Mouse (Mus musculus) megakaryocyte progenitor cell, adult 5-6 weeks (primary cell): ENCODE measurements around the gene Mmd. TPM values are rescaled to one million over a fixed set of nuclear protein-coding genes. Genes with fewer than 3 reads are reported as not detected.

Experiments used
- ATAC-seq: replicated peaks from 2 replicates; pipeline ENCODE4 v1.8.0; 2016; ENCODE audit warnings: mild to moderate bottlenecking, moderate TSS enrichment, inconsistent platforms; ENCODE audit not compliant: poor library complexity
- total RNA-seq, 2 experiments: library from RNA; stranded (forward) in 1 of 2; stranded (reverse) in 1 of 2; fragments of 157-497, 149-512 nt in 1 of 2; fragments of 200-1000 nt in 1 of 2; gene quantifications; 2 replicates each; pipeline versions ENCODE4 v1.2.3 to v1.2.4; 2015 to 2017

Mmd gene
- total RNA-seq (2015) (19.0 and 20.5 TPM in 2 replicates), total RNA-seq (2017) (16.0 and 17.7 TPM in 2 replicates)

- peak; percentile 89 for ATAC-seq
Observed at GRCm38 (mm10) chr11:90249025-90249650, at the start of gene Mmd. Mmd (plus strand) TSS chr11:90249456.

- 0 out of 2 replicates have a peak, but pooled peaks have one; percentile 54 for ATAC-seq
Observed at GRCm38 (mm10) chr11:90200826-90201225, 48.4 kb upstream of the Mmd start.

- no peak for ATAC-seq
Observed at GRCm38 (mm10) chr11:90214246-90214645, 35.0 kb upstream of the Mmd start.

GRCm38 (mm10) chr11:90220022-90220645 lies 29.1 kb upstream of the Mmd start:
- ATAC-seq: peak; percentile 53

GRCm38 (mm10) chr11:90220750-90221149 lies 28.5 kb upstream of the Mmd start:
- ATAC-seq: no peak

- peak; percentile 88 for ATAC-seq
Observed at GRCm38 (mm10) chr11:90224914-90225470, 24.3 kb upstream of the Mmd start.

GRCm38 (mm10) chr11:90227000-90227922 lies 22.0 kb upstream of the Mmd start:
- ATAC-seq: no peak; the same call in 1 of the 2 replicates

- no peak for ATAC-seq
Observed at GRCm38 (mm10) chr11:90228251-90228949, 20.9 kb upstream of the Mmd start.

- no peak for ATAC-seq
Observed at GRCm38 (mm10) chr11:90229800-90230199, 19.5 kb upstream of the Mmd start.

GRCm38 (mm10) chr11:90230671-90231070 lies 18.6 kb upstream of the Mmd start:
- ATAC-seq: no peak

GRCm38 (mm10) chr11:90231631-90232030 lies 17.6 kb upstream of the Mmd start:
- peak; percentile 52 for ATAC-seq

GRCm38 (mm10) chr11:90232685-90233084 lies 16.6 kb upstream of the Mmd start:
- no peak for ATAC-seq

GRCm38 (mm10) chr11:90235221-90235620 lies 14.0 kb upstream of the Mmd start:
- ATAC-seq: peak; percentile 65

GRCm38 (mm10) chr11:90237616-90238015 lies 11.6 kb upstream of the Mmd start:
- ATAC-seq: no peak

- no peak for ATAC-seq
Observed at GRCm38 (mm10) chr11:90238657-90239056, 10.6 kb upstream of the Mmd start.

GRCm38 (mm10) chr11:90240652-90241330 lies 8.5 kb upstream of the Mmd start:
- peak; percentile 66 for ATAC-seq

GRCm38 (mm10) chr11:90241874-90242273 lies 7.4 kb upstream of the Mmd start:
- peak; percentile 53 for ATAC-seq

- ATAC-seq: no peak
Observed at GRCm38 (mm10) chr11:90243300-90243699, 6.0 kb upstream of the Mmd start.

- ATAC-seq: no peak
Observed at GRCm38 (mm10) chr11:90245630-90246029, 3.6 kb upstream of the Mmd start.

- ATAC-seq: no peak
Observed at GRCm38 (mm10) chr11:90246676-90247075, 2.6 kb upstream of the Mmd start.
